Mouse (Mus musculus): ENCODE measurements around the gene Ptgr1. TPM values are rescaled to one million over a fixed set of nuclear protein-coding genes. Genes with fewer than 3 reads are reported as not detected.
A peak's percentile ranks its signal among the peaks of the same experiment; 100 is the strongest.

Gene Ptgr1
- polyA plus RNA-seq, 1 experiment from 2014 or later = 4.4 TPM

DNA sequence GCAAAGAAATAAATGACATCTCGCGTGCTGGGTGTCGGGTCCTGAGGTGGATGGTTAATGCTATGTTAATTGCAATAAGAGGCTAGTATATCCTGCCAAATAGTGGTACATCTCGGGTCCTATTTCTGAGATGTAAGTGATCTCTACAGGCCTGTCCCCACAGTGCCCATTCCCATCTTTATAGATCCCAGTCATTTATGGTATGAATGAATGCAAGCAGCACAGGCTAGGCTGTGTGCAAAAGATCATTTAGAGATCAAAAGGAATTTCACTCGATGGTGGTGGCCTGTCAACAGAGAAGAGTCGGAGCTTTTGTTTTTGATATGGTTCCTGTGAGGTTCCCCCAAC lies 42.7 kb downstream of the Ptgr1 start:
- peak; percentile 12; the same call in 1 of the 2 replicates for ATAC-seq (ENCODE audit: low FRiP score, low TSS enrichment)

DNA sequence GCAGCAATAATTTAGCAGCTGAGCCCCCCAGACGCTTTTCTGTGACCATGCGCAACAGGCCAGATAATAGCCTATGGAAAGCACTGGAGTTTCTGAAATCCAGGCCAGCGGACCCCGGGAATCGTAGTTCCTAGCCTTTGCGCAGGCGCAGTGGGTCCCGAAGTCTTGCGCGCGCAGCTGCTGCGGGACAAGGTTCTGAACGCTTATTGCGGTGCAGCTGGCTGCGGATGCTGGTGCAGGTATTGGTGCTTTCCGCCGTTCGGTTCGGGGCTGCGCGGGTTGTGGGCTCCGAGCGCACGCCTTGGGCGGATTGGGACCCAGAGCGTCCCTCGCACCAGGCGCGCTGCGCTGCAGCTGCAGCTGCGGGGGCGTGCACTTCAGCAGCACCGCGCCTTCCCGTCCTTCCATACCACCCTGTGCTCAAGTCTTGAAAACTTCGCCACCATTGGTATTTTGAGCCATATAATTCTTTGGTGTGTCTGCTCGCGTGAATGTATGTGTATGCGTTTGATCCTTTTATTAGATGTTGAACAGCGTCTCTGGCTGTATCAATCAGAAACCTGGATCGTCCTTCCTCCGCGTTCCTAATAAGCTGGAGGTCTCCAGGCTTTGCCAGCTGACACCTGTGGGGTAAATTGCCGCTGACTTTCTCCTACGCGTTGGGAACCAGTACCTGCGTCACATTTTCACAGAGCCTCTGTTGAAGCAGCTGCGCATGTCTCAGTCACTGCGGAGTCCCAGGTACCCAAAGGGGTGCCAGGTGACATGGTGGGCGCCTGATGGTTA lies 43.3 kb downstream of the Ptgr1 start, which contains the start of gene Zkscan16:
TSS of gene Zkscan16 (plus strand) at position 209 of the 786 bp plus-strand sequence.
- Histone ChIP-seq H3K4me1 (ENCODE audit: control insufficient read depth, insufficient read depth, low read length) (no peaks in the 10 kb centered on the region; the same call in 1 of the 2 replicates), H3K36me3 (ENCODE audit: control insufficient read depth, insufficient read depth, low read length) (no peaks in the 10 kb centered on the region), H3K27me3 (ENCODE audit: control insufficient read depth, insufficient read depth, low read length) (no peaks in the 10 kb centered on the region), H3K9ac (replicated peaks; ENCODE audit: low read length) (peak within 1 kb of the TSS; percentile 62), H3K9me3 (ENCODE audit: control insufficient read depth, low read length) (no peaks in the 10 kb centered on the region), H3K4me2 (ENCODE audit: low read length) (peak within 1 kb of the TSS; percentile 86), H3K27ac (replicated peaks; ENCODE audit: low read depth, low read length) (peak within 1 kb of the TSS; percentile 49), H3K4me3 (replicated peaks; ENCODE audit: low read depth, low read length) (peak within 1 kb of the TSS; percentile 66)
- peak; percentile 82 for ATAC-seq (ENCODE audit: low FRiP score, low TSS enrichment)
- peak; percentile 98 for DNase-seq
- WGBS = 1% methylated on average over 50 of the region's 50 CpGs

More for the DNA sequence above, 42.7 kb downstream of the Ptgr1 start:
- H3K27me3 ChIP-seq (ENCODE audit: control insufficient read depth, insufficient read depth, low read length) = no peaks in the 10 kb centered on the region
- no peaks in the 10 kb centered on the region; the same call in 1 of the 2 replicates for H3K4me1 ChIP-seq (ENCODE audit: control insufficient read depth, insufficient read depth, low read length)
- peak overlapping the region; percentile 86 for H3K4me2 ChIP-seq (ENCODE audit: low read length)
- no peaks in the 10 kb centered on the region for H3K36me3 ChIP-seq (ENCODE audit: control insufficient read depth, insufficient read depth, low read length)
- no peaks in the 10 kb centered on the region for H3K9me3 ChIP-seq (ENCODE audit: control insufficient read depth, low read length)
- peak overlapping the region; percentile 66 for H3K4me3 ChIP-seq (replicated peaks; ENCODE audit: low read depth, low read length)
- WGBS = 26% methylated on average over 6 of the region's 6 CpGs
- peak overlapping the region; percentile 62 for H3K9ac ChIP-seq (replicated peaks; ENCODE audit: low read length)
- no peak overlapping the region for H3K27ac ChIP-seq (replicated peaks; ENCODE audit: low read depth, low read length)
- DNase-seq = no peak

DNA sequence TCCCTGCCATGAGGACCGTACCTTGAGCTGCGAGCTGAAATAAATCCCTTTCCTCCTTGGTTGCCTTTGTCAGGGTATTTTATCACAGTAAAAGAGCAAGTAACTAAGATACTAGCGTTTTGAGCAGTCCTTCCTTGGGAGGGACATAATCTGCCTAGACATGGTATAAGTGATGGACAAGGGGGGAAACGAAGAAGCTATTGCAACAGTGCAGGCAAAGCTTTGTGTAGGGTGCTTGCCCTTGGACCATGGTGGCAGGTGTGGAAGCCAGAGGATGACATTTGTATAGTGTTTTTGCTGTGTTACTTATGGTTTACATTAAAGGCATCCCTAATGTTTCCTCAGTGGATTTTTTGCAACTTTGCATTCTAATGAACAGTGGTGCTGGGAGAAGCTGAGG lies 44.0 kb downstream of the Ptgr1 start:
- H3K36me3 ChIP-seq (ENCODE audit: control insufficient read depth, insufficient read depth, low read length) = no peaks in the 10 kb centered on the region
- H3K9me3 ChIP-seq (ENCODE audit: control insufficient read depth, low read length) = no peaks in the 10 kb centered on the region
- H3K27me3 ChIP-seq (ENCODE audit: control insufficient read depth, insufficient read depth, low read length) = no peaks in the 10 kb centered on the region
- 0 out of 2 replicates have a peak overlapping the region, but pooled peaks have one; percentile 49 for H3K27ac ChIP-seq (replicated peaks; ENCODE audit: low read depth, low read length)
- DNase-seq = no peak
- H3K4me2 ChIP-seq (ENCODE audit: low read length) = peak overlapping the region; percentile 86
- H3K9ac ChIP-seq (replicated peaks; ENCODE audit: low read length) = no peak overlapping the region; the same call in 1 of the 2 replicates
- 79% methylated on average over 4 of the region's 4 CpGs for WGBS
- peak overlapping the region; percentile 66 for H3K4me3 ChIP-seq (replicated peaks; ENCODE audit: low read depth, low read length)
- no peaks in the 10 kb centered on the region; the same call in 1 of the 2 replicates for H3K4me1 ChIP-seq (ENCODE audit: control insufficient read depth, insufficient read depth, low read length)
- ATAC-seq (ENCODE audit: low FRiP score, low TSS enrichment) = 0 out of 2 replicates have a peak, but pooled peaks have one; percentile 2

DNA sequence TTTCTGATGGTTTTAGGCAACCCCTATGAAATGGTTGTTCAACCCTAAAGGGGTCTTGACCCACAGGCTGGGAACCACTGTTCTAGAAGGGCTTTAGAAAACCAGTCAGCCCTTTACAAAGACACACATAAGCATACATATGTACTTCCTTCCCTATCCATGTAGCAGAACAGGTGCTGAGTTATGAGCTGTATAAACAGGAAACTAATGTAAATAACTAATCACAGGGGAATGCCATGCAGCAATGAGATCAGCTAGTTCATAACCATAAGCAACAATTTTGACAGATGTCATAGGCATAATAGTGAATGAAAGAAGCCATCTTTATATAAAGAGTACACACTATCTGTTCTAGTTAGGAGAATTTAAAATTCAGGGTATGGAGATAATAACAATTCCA lies 45.3 kb downstream of the Ptgr1 start:
- H3K4me2 ChIP-seq (ENCODE audit: low read length) = no peak overlapping the region
- no peak overlapping the region for H3K27ac ChIP-seq (replicated peaks; ENCODE audit: low read depth, low read length)
- H3K4me3 ChIP-seq (replicated peaks; ENCODE audit: low read depth, low read length) = no peak overlapping the region
- no peak overlapping the region for H3K9ac ChIP-seq (replicated peaks; ENCODE audit: low read length)
- no peak for DNase-seq
- H3K4me1 ChIP-seq (ENCODE audit: control insufficient read depth, insufficient read depth, low read length) = no peaks in the 10 kb centered on the region; the same call in 1 of the 2 replicates
- H3K27me3 ChIP-seq (ENCODE audit: control insufficient read depth, insufficient read depth, low read length) = no peaks in the 10 kb centered on the region
- H3K9me3 ChIP-seq (ENCODE audit: control insufficient read depth, low read length) = no peaks in the 10 kb centered on the region
- no peaks in the 10 kb centered on the region for H3K36me3 ChIP-seq (ENCODE audit: control insufficient read depth, insufficient read depth, low read length)
- ATAC-seq (ENCODE audit: low FRiP score, low TSS enrichment) = no peak

DNA sequence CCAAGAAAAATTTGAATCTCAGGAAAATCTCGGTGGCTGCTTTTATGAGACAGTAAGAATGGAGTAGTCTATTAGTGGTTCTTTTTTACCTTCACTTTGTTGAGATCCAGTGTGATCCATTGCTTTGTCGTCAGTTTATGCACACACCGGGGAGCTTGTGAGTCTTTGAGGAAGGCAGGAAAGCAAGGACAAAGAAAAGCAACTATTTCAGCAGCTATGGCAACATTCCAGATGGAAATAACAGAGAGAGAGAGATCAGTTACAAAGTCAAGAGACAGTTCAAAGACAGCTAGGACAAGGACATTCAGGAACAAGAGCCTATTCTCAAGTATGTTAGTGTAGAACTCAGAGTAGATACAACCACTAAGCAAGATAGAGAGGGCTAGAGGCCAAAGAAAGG lies 51.1 kb downstream of the Ptgr1 start:
- ATAC-seq (ENCODE audit: low FRiP score, low TSS enrichment) (no peak), DNase-seq (no peak)
- Histone ChIP-seq H3K4me3 (replicated peaks; ENCODE audit: low read depth, low read length) (no peak overlapping the region), H3K4me1 (ENCODE audit: control insufficient read depth, insufficient read depth, low read length) (no peaks in the 10 kb centered on the region), H3K27ac (replicated peaks; ENCODE audit: low read depth, low read length) (no peak overlapping the region), H3K9me3 (ENCODE audit: control insufficient read depth, low read length) (no peaks in the 10 kb centered on the region), H3K27me3 (ENCODE audit: control insufficient read depth, insufficient read depth, low read length) (no peaks in the 10 kb centered on the region), H3K4me2 (ENCODE audit: low read length) (no peak overlapping the region), H3K36me3 (ENCODE audit: control insufficient read depth, insufficient read depth, low read length) (no peaks in the 10 kb centered on the region), H3K9ac (replicated peaks; ENCODE audit: low read length) (no peak overlapping the region)
- 62% methylated on average over 3 of the region's 3 CpGs for WGBS

- H3K4me1 ChIP-seq (ENCODE audit: control insufficient read depth, insufficient read depth, low read length) = no peaks in the 10 kb centered on the region
- H3K27ac ChIP-seq (replicated peaks; ENCODE audit: low read depth, low read length) = no peak overlapping the region
- H3K36me3 ChIP-seq (ENCODE audit: control insufficient read depth, insufficient read depth, low read length) = no peaks in the 10 kb centered on the region
- H3K27me3 ChIP-seq (ENCODE audit: control insufficient read depth, insufficient read depth, low read length) = no peaks in the 10 kb centered on the region
- ATAC-seq (ENCODE audit: low FRiP score, low TSS enrichment) (0 out of 2 replicates have a peak, but pooled peaks have one; percentile 67), DNase-seq (peak; percentile 61)
- H3K9me3 ChIP-seq (ENCODE audit: control insufficient read depth, low read length) = no peaks in the 10 kb centered on the region
- H3K9ac ChIP-seq (replicated peaks; ENCODE audit: low read length) = no peak overlapping the region
- WGBS = 48% methylated on average over 15 of the region's 15 CpGs
- H3K4me3 ChIP-seq (replicated peaks; ENCODE audit: low read depth, low read length) = no peak overlapping the region
- no peak overlapping the region for H3K4me2 ChIP-seq (ENCODE audit: low read length)
These were observed 52.0 kb downstream of the Ptgr1 start for GRCm38 (mm10) chr4:58934746-58935476.

DNA sequence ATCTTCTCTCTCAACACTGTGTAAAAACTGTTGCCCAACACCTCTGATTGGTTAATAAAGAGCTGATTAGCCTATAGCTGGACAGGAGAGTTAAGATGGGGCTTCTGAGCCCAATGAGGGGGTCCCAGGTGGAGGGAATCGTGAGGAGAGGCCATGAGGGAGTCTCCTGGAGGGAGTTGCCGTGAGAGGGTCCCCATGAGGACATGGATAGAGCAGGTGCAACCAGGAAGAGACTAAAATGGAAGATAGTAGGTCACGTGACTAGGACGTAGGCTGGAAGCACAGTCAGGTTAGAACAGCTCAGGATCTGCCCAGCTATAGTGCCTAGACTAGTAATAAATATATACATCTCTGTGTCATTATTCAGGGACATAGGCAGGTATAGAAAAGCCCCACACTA lies 52.6 kb downstream of the Ptgr1 start:
- DNase-seq (no peak), ATAC-seq (ENCODE audit: low FRiP score, low TSS enrichment) (no peak)
- WGBS = 88% methylated on average over 4 of the region's 4 CpGs
- Histone ChIP-seq H3K27me3 (ENCODE audit: control insufficient read depth, insufficient read depth, low read length) (no peaks in the 10 kb centered on the region), H3K9me3 (ENCODE audit: control insufficient read depth, low read length) (no peaks in the 10 kb centered on the region), H3K4me3 (replicated peaks; ENCODE audit: low read depth, low read length) (no peak overlapping the region), H3K9ac (replicated peaks; ENCODE audit: low read length) (no peak overlapping the region), H3K36me3 (ENCODE audit: control insufficient read depth, insufficient read depth, low read length) (no peaks in the 10 kb centered on the region), H3K4me2 (ENCODE audit: low read length) (no peak overlapping the region), H3K4me1 (ENCODE audit: control insufficient read depth, insufficient read depth, low read length) (no peaks in the 10 kb centered on the region), H3K27ac (replicated peaks; ENCODE audit: low read depth, low read length) (no peak overlapping the region)

- WGBS = 92% methylated on average over 6 of the region's 6 CpGs
- Histone ChIP-seq H3K4me2 (ENCODE audit: low read length) (no peak overlapping the region), H3K9me3 (ENCODE audit: control insufficient read depth, low read length) (no peaks in the 10 kb centered on the region), H3K27me3 (ENCODE audit: control insufficient read depth, insufficient read depth, low read length) (no peaks in the 10 kb centered on the region), H3K36me3 (ENCODE audit: control insufficient read depth, insufficient read depth, low read length) (no peaks in the 10 kb centered on the region), H3K27ac (replicated peaks; ENCODE audit: low read depth, low read length) (no peak overlapping the region), H3K4me1 (ENCODE audit: control insufficient read depth, insufficient read depth, low read length) (no peaks in the 10 kb centered on the region), H3K4me3 (replicated peaks; ENCODE audit: low read depth, low read length) (no peak overlapping the region), H3K9ac (replicated peaks; ENCODE audit: low read length) (no peak overlapping the region)
- no peak for DNase-seq
- no peak for ATAC-seq (ENCODE audit: low FRiP score, low TSS enrichment)
These were observed 54.4 kb downstream of the Ptgr1 start for GRCm38 (mm10) chr4:58932541-58932940.

All from midbrain, embryonic 14.5 days (tissue).